In the genomic region with DNA sequence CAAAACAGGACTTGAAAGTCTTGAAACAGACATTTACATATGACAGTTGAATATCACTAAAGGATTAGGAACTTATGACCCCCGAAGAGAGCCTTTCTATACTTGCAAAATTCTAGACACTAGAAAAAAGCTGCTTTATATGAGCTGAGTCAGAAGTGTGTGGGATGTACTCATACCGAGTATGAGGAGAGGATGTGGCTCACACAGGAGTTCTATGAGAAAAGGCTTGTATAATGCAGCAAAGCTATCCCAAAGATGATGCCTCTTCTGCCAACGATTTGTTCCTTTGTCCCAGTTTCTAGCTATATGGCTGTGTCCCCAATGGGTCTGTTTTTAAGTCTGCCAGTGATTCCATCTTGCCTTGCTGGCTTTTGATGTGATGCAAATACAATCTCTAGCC, we compare ENCODE assay signal across 16 mouse cellular contexts.
"Had no signal": no experiment of that assay in that cellular context is flagged by ENCODE, and none has a peak within 500 bp of the region (broad histone marks: within the 10 kb centered on the region; RNA-seq: fewer than 3 reads in every experiment).

No protein-coding gene starts in this region.

- H3K27ac ChIP-seq: kidney, postnatal 0 days; limb, embryonic 15.5 days; liver, embryonic 12.5 days; midbrain, embryonic 15.5 days; neural tube, embryonic 13.5 days; stomach, postnatal 0 days had no signal

- DNase-seq: kidney, adult 11 months; kidney, adult 9 months; kidney, postnatal 36 days; layer of hippocampus, adult 9-11 months; layer of hippocampus, postnatal 36 days; lung, embryonic 14.5 days; lung, postnatal 10 days; lung, postnatal 4 days; thymus, adult 18-20 months; thymus, postnatal 14 days had no signal

- ATAC-seq: liver, embryonic 12.5 days; midbrain, embryonic 15.5 days had no signal

- H3K27me3 ChIP-seq: limb, embryonic 15.5 days; liver, embryonic 12.5 days; midbrain, embryonic 15.5 days; neural tube, embryonic 13.5 days had no signal

- H3K4me3 ChIP-seq: limb, embryonic 15.5 days; liver, embryonic 12.5 days; midbrain, embryonic 15.5 days; neural tube, embryonic 13.5 days had no signal

- H3K4me1 ChIP-seq: limb, embryonic 15.5 days; liver, embryonic 12.5 days; midbrain, embryonic 15.5 days had no signal
